Mouse (Mus musculus): ENCODE data around the gene Spc25. TPM values are rescaled to one million over a fixed set of nuclear protein-coding genes. Genes with fewer than 3 reads are reported as not detected.

Spc25 gene
- total and polyA plus RNA-seq, 3 experiments = 0.12 to 0.39 (median 0.32) TPM

- peak overlapping the region; percentile 42 for H3K27ac ChIP-seq
- no peak overlapping the region for H3K9ac ChIP-seq (ENCODE audit: low read depth, low read length)
- 53% methylated on average over 5 of the region's 5 CpGs for WGBS
- H3K79me2 ChIP-seq (replicated peaks; ENCODE audit: control insufficient read depth, insufficient read depth, low read length) = no peaks in the 10 kb centered on the region
- H3K27me3 ChIP-seq (ENCODE audit: control insufficient read depth, insufficient read depth, low read length) = no peaks in the 10 kb centered on the region
- intact Hi-C loops (cut with DNase I) = no loop called here
- no peak overlapping the region for H3K4me3 ChIP-seq
- H3K36me3 ChIP-seq (ENCODE audit: control insufficient read depth, insufficient read depth, low read length) = no peaks in the 10 kb centered on the region; the same call in 1 of the 2 replicates
- no peak for TF ChIP-seq CTCF (IDR thresholded peaks at IDR 0.05)
- TF ChIP-seq EP300 (IDR thresholded peaks at IDR 0.05; ENCODE audit: insufficient read depth, low read depth, low read length) = no peak
- no peak for TF ChIP-seq POLR2A (IDR thresholded peaks at IDR 0.05; ENCODE audit: insufficient read depth, low read depth, low read length)
- no peaks in the 10 kb centered on the region for H3K4me1 ChIP-seq (ENCODE audit: control insufficient read depth, insufficient read depth, low read length)
- no peak for DNase-seq
These were observed 15.9 kb upstream of the Spc25 start for GRCm38 (mm10) chr2:69221868-69222416.

- no peak overlapping the region for H3K4me3 ChIP-seq
- H3K9ac ChIP-seq (ENCODE audit: low read depth, low read length) = no peak overlapping the region
- H3K79me2 ChIP-seq (replicated peaks; ENCODE audit: control insufficient read depth, insufficient read depth, low read length) = no peaks in the 10 kb centered on the region
- H3K27ac ChIP-seq = no peak overlapping the region
- no peaks in the 10 kb centered on the region for H3K27me3 ChIP-seq (ENCODE audit: control insufficient read depth, insufficient read depth, low read length)
- 81% methylated on average over 7 of the region's 7 CpGs for WGBS
- intact Hi-C loops (cut with DNase I) = no loop called here
- H3K4me1 ChIP-seq (ENCODE audit: control insufficient read depth, insufficient read depth, low read length) = no peaks in the 10 kb centered on the region
- no peaks in the 10 kb centered on the region for H3K36me3 ChIP-seq (ENCODE audit: control insufficient read depth, insufficient read depth, low read length)
- DNase-seq = no peak
- TF ChIP-seq CTCF (IDR thresholded peaks at IDR 0.05) (no peak), EP300 (IDR thresholded peaks at IDR 0.05; ENCODE audit: insufficient read depth, low read depth, low read length) (no peak), POLR2A (IDR thresholded peaks at IDR 0.05; ENCODE audit: insufficient read depth, low read depth, low read length) (no peak)
These were observed 9.2 kb upstream of the Spc25 start for GRCm38 (mm10) chr2:69215242-69215641.

- H3K36me3 ChIP-seq (ENCODE audit: control insufficient read depth, insufficient read depth, low read length) = no peaks in the 10 kb centered on the region
- no peak overlapping the region for H3K9ac ChIP-seq (ENCODE audit: low read depth, low read length)
- intact Hi-C loops (cut with DNase I) = no loop called here
- 70% methylated on average over 10 of the region's 10 CpGs for WGBS
- H3K4me1 ChIP-seq (ENCODE audit: control insufficient read depth, insufficient read depth, low read length) = no peaks in the 10 kb centered on the region
- no peak overlapping the region for H3K27ac ChIP-seq
- DNase-seq = no peak
- no peaks in the 10 kb centered on the region for H3K79me2 ChIP-seq (replicated peaks; ENCODE audit: control insufficient read depth, insufficient read depth, low read length)
- H3K4me3 ChIP-seq = no peak overlapping the region
- TF ChIP-seq CTCF (IDR thresholded peaks at IDR 0.05) (no peak), POLR2A (IDR thresholded peaks at IDR 0.05; ENCODE audit: insufficient read depth, low read depth, low read length) (no peak), EP300 (IDR thresholded peaks at IDR 0.05; ENCODE audit: insufficient read depth, low read depth, low read length) (no peak)
- H3K27me3 ChIP-seq (ENCODE audit: control insufficient read depth, insufficient read depth, low read length) = no peaks in the 10 kb centered on the region
These were observed 6.7 kb upstream of the Spc25 start for GRCm38 (mm10) chr2:69212652-69213051.

GRCm38 (mm10) chr2:69210773-69211172, 4.8 kb upstream of the Spc25 start, which contains the start of gene G6pc2:
Gene G6pc2 (plus strand): TSS chr2:69211073.
- intact Hi-C loops (cut with DNase I) = no loop called here
- TF ChIP-seq POLR2A (IDR thresholded peaks at IDR 0.05; ENCODE audit: insufficient read depth, low read depth, low read length) = no peak
- TF ChIP-seq EP300 (IDR thresholded peaks at IDR 0.05; ENCODE audit: insufficient read depth, low read depth, low read length) = no peak
- TF ChIP-seq CTCF (IDR thresholded peaks at IDR 0.05) = no peak
- 83% methylated on average over 7 of the region's 7 CpGs for WGBS
- H3K79me2 ChIP-seq (replicated peaks; ENCODE audit: control insufficient read depth, insufficient read depth, low read length) = no peaks in the 10 kb centered on the region
- H3K27ac ChIP-seq = no peak within 1 kb of the TSS
- no peaks in the 10 kb centered on the region for H3K4me1 ChIP-seq (ENCODE audit: control insufficient read depth, insufficient read depth, low read length)
- H3K36me3 ChIP-seq (ENCODE audit: control insufficient read depth, insufficient read depth, low read length) = no peaks in the 10 kb centered on the region
- no peak for DNase-seq
- H3K9ac ChIP-seq (ENCODE audit: low read depth, low read length) = no peak within 1 kb of the TSS
- no peak within 1 kb of the TSS for H3K4me3 ChIP-seq
- H3K27me3 ChIP-seq (ENCODE audit: control insufficient read depth, insufficient read depth, low read length) = no peaks in the 10 kb centered on the region

GRCm38 (mm10) chr2:69209684-69210083, 3.7 kb upstream of the Spc25 start:
- Histone ChIP-seq H3K27me3 (ENCODE audit: control insufficient read depth, insufficient read depth, low read length) (no peaks in the 10 kb centered on the region), H3K36me3 (ENCODE audit: control insufficient read depth, insufficient read depth, low read length) (no peaks in the 10 kb centered on the region), H3K79me2 (replicated peaks; ENCODE audit: control insufficient read depth, insufficient read depth, low read length) (no peaks in the 10 kb centered on the region), H3K4me1 (ENCODE audit: control insufficient read depth, insufficient read depth, low read length) (peaks cover 1% of the 10 kb centered on the region; the same call in 1 of the 2 replicates), H3K4me3 (no peak overlapping the region), H3K27ac (no peak overlapping the region), H3K9ac (ENCODE audit: low read depth, low read length) (no peak overlapping the region)
- intact Hi-C loops (cut with DNase I) = loop anchor here (5.0 kb wide), 1 partner anchor 347 kb away; the partner anchor contains the start of gene Cers6
- WGBS = 75% methylated on average over 3 of the region's 3 CpGs
- no peak for DNase-seq
- TF ChIP-seq EP300 (IDR thresholded peaks at IDR 0.05; ENCODE audit: insufficient read depth, low read depth, low read length) (no peak), CTCF (IDR thresholded peaks at IDR 0.05) (no peak), POLR2A (IDR thresholded peaks at IDR 0.05; ENCODE audit: insufficient read depth, low read depth, low read length) (no peak)

- H3K27me3 ChIP-seq (ENCODE audit: control insufficient read depth, insufficient read depth, low read length) = no peaks in the 10 kb centered on the region
- H3K9ac ChIP-seq (ENCODE audit: low read depth, low read length) = no peak overlapping the region
- intact Hi-C loops (cut with DNase I) = loop anchor here (5.0 kb wide), 1 partner anchor 344 kb away; the partner anchor contains the start of gene Cers6
- H3K27ac ChIP-seq = no peak overlapping the region
- 14% methylated on average over 7 of the region's 7 CpGs for WGBS
- H3K79me2 ChIP-seq (replicated peaks; ENCODE audit: control insufficient read depth, insufficient read depth, low read length) = no peaks in the 10 kb centered on the region
- H3K36me3 ChIP-seq (ENCODE audit: control insufficient read depth, insufficient read depth, low read length) = no peaks in the 10 kb centered on the region
- no peak for DNase-seq
- TF ChIP-seq POLR2A (IDR thresholded peaks at IDR 0.05; ENCODE audit: insufficient read depth, low read depth, low read length) (no peak), CTCF (IDR thresholded peaks at IDR 0.05) (no peak), EP300 (IDR thresholded peaks at IDR 0.05; ENCODE audit: insufficient read depth, low read depth, low read length) (no peak)
- peaks cover 1% of the 10 kb centered on the region; the same call in 1 of the 2 replicates for H3K4me1 ChIP-seq (ENCODE audit: control insufficient read depth, insufficient read depth, low read length)
- peak overlapping the region; percentile 41 for H3K4me3 ChIP-seq
These were observed 529 bp upstream of the Spc25 start for GRCm38 (mm10) chr2:69206523-69206922.
